Mouse (Mus musculus) kidney, embryonic 16.5 days (tissue): Measurements from ENCODE around the gene Ptpn4. TPM values are rescaled to one million over a fixed set of nuclear protein-coding genes. Genes with fewer than 3 reads are reported as not detected.
A peak's percentile ranks its signal among the peaks of the same experiment; 100 is the strongest.

Experiments
- ATAC-seq: fragments of 200-750 bp; cut with Nextera tagmentation; 2 replicates; pipeline ENCODE4 v1.8.0; 2017; ENCODE audit warnings: moderate TSS enrichment; ENCODE audit not compliant: low FRiP score, low TSS enrichment
- H3K27ac ChIP-seq: fragments of 300-500 bp; sonication (generic); 2 replicates; pipeline ENCODE4 v1.5.1; 2014; ENCODE audit warnings: low read length
- H3K27me3 ChIP-seq: fragments of 300-500 bp; sonication (generic); 2 replicates; pipeline ENCODE4 v1.6.1; 2014; ENCODE audit warnings: low read length, control low read depth, mixed read lengths; ENCODE audit not compliant: insufficient read depth
- H3K36me3 ChIP-seq: fragments of 300-500 bp; sonication (generic); 2 replicates; pipeline ENCODE4 v1.6.1; 2014; ENCODE audit warnings: low read length, control low read depth, mixed read lengths; ENCODE audit not compliant: insufficient read depth
- H3K4me1 ChIP-seq: fragments of 300-500 bp; sonication (generic); 2 replicates; pipeline ENCODE4 v1.6.1; 2014; ENCODE audit warnings: low read length, control low read depth, mixed read lengths; ENCODE audit not compliant: insufficient read depth
- H3K4me2 ChIP-seq: fragments of 300-500 bp; sonication (generic); replicated peaks from 2 replicates; pipeline ENCODE4 v1.6.1; 2014; ENCODE audit warnings: low read depth, low read length
- H3K4me3 ChIP-seq: fragments of 300-500 bp; sonication (generic); 2 replicates; pipeline ENCODE4 v1.5.1; 2014; ENCODE audit warnings: mild to moderate bottlenecking, low read length
- H3K9ac ChIP-seq: fragments of 300-500 bp; sonication (generic); replicated peaks from 2 replicates; pipeline ENCODE4 v1.6.1; 2014; ENCODE audit warnings: low read length
- H3K9me3 ChIP-seq: fragments of 300-500 bp; sonication (generic); 2 replicates; pipeline ENCODE4 v1.6.1; 2016; ENCODE audit warnings: low read length, control low read depth
- WGBS: fragments of 180-500 bp; shearing (Covaris S2); extraction: QIAGEN DNeasy Blood & Tissue Kit; methylation state at CpG from one replicate; pipeline ENCODE4 v1.1.7; 2014; 5-methylcytosine and 5-hydroxymethylcytosine counted together
- polyA plus RNA-seq: library from polyadenylated mRNA; unstranded; fragments of >200 nt; fragmentation: Nextera tagmentation; extraction: Ambion mirVana; gene quantifications from 2 replicates; pipeline ENCODE4 v1.2.1, GENCODE M21; 2015

The Ptpn4 gene
- polyA plus RNA-seq, 1 experiment from 2014 or later = 5.1 TPM

DNA sequence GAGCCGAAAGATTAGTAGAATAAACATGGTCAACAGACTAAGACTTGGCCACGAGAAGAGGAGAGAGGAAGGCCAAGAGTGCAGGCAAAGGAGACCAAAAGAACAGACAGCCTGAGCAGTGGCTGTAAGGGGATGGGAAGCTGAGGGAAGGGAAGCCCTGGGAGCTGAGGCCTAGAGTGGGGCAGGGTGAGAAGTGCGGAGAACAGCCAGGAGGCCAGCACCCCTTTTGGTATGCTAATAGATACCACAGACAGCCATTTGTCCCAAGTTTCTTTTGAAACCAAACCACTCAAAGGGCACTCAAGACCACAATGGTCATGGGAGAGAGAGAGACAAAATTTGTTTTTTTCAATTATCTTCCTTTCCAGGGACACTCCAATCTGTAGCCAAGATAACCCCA is 202.7 kb downstream of the Ptpn4 start:
- ATAC-seq = no peak
- H3K4me1 ChIP-seq = peaks cover 28% of the 10 kb centered on the region
- H3K9me3 ChIP-seq = no peaks in the 10 kb centered on the region
- no peak overlapping the region for H3K27ac ChIP-seq
- WGBS = 58% methylated on average over 3 of the region's 3 CpGs
- no peak overlapping the region for H3K4me3 ChIP-seq
- H3K4me2 ChIP-seq = no peak overlapping the region
- H3K9ac ChIP-seq = no peak overlapping the region
- no peaks in the 10 kb centered on the region for H3K27me3 ChIP-seq
- peaks cover 13% of the 10 kb centered on the region for H3K36me3 ChIP-seq

DNA sequence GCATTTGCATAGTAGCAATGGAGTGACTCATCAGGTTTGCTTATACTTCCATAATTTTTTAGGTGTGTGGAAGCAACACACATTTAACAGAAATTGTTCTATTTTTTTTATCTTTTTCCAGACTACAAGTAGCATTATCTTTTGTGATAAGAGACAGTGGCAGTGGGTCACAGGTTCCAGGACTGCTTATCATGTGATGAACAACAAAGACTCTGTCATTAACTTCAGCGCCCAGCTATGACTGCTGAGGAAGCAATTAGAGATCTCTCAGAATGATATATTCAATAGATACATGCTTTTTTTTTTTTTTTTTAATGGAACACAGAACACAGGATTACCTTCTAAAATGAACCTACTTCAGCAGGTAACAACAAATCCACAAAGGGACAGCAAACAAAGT is 207.0 kb downstream of the Ptpn4 start:
- Histone ChIP-seq H3K27ac (no peak overlapping the region), H3K4me3 (no peak overlapping the region), H3K27me3 (no peaks in the 10 kb centered on the region), H3K9me3 (no peaks in the 10 kb centered on the region), H3K36me3 (peaks cover 11% of the 10 kb centered on the region), H3K4me1 (peaks cover 11% of the 10 kb centered on the region; the same call in 1 of the 2 replicates), H3K4me2 (no peak overlapping the region), H3K9ac (no peak overlapping the region)
- no peak for ATAC-seq
- WGBS = 67% methylated on average over 1 of the region's 1 CpGs

DNA sequence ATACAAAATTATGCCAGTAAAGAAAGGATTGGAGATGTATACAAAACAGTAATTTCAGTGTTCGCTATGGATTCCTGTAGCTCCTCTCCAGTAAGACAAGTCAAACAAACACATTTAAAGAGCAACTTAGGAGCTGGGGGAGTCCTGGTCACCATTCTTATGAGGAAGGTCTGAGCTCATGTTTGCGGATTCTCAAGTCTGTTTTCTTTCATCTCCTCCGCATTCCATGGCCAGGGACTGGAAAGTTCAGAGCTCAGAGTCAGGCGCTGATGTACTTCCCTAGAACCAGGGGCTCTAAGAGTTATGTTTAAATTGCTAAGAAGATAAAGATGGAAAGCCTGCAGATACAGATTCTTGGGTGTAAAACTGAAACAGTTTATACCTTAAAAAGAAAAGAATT is 210.6 kb downstream of the Ptpn4 start:
- 0 out of 2 replicates have a peak, but pooled peaks cover 2% of the 10 kb centered on the region for H3K36me3 ChIP-seq
- WGBS = 16% methylated on average over 4 of the region's 4 CpGs
- no peaks in the 10 kb centered on the region for H3K9me3 ChIP-seq
- H3K4me1 ChIP-seq = peaks cover 11% of the 10 kb centered on the region; the same call in 1 of the 2 replicates
- peak; percentile 84 for ATAC-seq
- H3K4me3 ChIP-seq = no peak overlapping the region
- H3K9ac ChIP-seq = no peak overlapping the region
- no peak overlapping the region for H3K4me2 ChIP-seq
- H3K27me3 ChIP-seq = no peaks in the 10 kb centered on the region
- peak overlapping the region; percentile 71; the same call in 1 of the 2 replicates for H3K27ac ChIP-seq

DNA sequence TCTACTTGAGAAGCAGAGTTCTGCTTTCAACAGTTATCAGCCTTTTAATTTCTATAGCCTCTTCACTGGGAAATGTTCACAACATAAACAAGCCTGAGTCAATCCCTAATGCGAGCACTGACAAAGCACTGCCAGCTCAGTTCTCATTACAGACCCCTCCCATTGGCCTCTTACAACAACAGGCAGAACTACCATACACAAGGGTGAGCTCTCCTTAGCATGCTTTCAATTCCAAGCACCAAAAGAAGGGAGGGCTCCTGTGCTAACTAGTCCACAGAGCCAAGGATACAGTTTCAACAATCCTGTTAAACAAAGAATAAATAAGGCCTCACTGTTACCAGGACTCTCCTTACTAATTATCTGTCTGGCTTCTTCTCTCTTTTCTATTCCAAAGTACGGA is 213.0 kb downstream of the Ptpn4 start:
- no peaks in the 10 kb centered on the region for H3K9me3 ChIP-seq
- peaks cover 5% of the 10 kb centered on the region for H3K36me3 ChIP-seq
- no peaks in the 10 kb centered on the region for H3K27me3 ChIP-seq
- no peak overlapping the region for H3K9ac ChIP-seq
- ATAC-seq = peak; percentile 18; the same call in 1 of the 2 replicates
- no peak overlapping the region for H3K4me3 ChIP-seq
- 31% methylated on average over 2 of the region's 2 CpGs for WGBS
- H3K4me2 ChIP-seq = no peak overlapping the region
- peak overlapping the region; percentile 41; the same call in 1 of the 2 replicates for H3K27ac ChIP-seq
- H3K4me1 ChIP-seq = peaks cover 11% of the 10 kb centered on the region; the same call in 1 of the 2 replicates

DNA sequence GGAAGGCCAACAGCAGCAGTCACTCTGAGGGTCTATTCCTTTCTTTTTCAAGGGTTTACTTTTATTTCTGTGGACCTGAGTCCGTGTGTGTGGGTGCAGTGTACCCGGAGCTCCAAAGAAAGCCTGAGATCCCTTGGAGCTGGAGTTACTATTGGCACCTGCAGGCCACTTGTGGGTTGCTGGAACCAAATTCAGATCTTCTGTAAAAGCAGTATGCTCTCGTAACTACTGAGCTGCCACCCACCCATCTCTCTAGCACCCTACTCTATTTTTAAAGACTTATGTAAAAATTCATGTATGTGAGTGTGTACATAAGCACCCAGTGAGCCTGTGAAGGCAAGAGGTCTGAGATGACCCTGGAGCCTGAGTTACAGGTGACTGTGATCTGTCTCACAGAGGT is 232.0 kb downstream of the Ptpn4 start:
- Histone ChIP-seq H3K27me3 (no peaks in the 10 kb centered on the region), H3K36me3 (peaks cover 25% of the 10 kb centered on the region), H3K9ac (no peak overlapping the region), H3K4me2 (no peak overlapping the region), H3K4me1 (peaks cover 4% of the 10 kb centered on the region; the same call in 1 of the 2 replicates), H3K9me3 (no peaks in the 10 kb centered on the region), H3K4me3 (no peak overlapping the region), H3K27ac (no peak overlapping the region)
- WGBS = 93% methylated on average over 3 of the region's 3 CpGs
- ATAC-seq = no peak

Other genes starting within 250 kb of the Ptpn4 start
- 77.3 and 77.8 TPM in 2 replicates for gene Epb41l5, start 188.6 kb downstream of the Ptpn4 start, polyA plus RNA-seq
- 8.7 and 9.2 TPM in 2 replicates for gene Tmem177, start 75.6 kb upstream of the Ptpn4 start, polyA plus RNA-seq
- 0.21 and 0.22 TPM in 2 replicates for gene Cfap221, start 159.6 kb upstream of the Ptpn4 start, polyA plus RNA-seq
- gene Sctr, start 169.3 kb upstream of the Ptpn4 start, polyA plus RNA-seq = 0.42 and 0.73 TPM in 2 replicates
- gene Tmem37, start 236.5 kb upstream of the Ptpn4 start, polyA plus RNA-seq = 78.9 and 83.5 TPM in 2 replicates